Mouse (Mus musculus) cerebellum, postnatal 25 days (tissue): Measurements from ENCODE around the gene Olfr918.

Source experiments
- DNase-seq, 2 experiments: peaks; one replicate each; pipeline ENCODE4 v3.0.0; 2021; ENCODE audit warnings: mixed read lengths in 2 of 2

The Olfr918 gene

DNA sequence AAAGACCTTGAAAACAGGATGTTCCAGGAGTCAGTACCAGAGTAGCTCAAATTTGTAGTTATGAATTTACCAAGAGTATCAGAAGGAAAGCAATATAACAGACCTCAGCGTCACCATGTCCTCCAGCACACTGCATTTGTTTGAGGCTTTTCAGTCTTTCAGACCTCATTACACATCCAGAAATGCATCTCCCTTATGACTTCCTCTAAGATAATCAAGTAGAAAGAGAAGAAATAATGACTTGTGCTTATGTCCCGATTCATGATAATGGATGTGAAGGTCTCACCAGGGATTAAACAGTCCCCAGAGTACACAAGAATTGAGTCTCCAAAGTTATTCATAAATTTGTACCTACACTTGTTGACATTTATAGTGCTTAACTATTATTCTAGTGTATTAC lies at the start of gene Olfr918:
TSS of gene Olfr918 (minus strand) at position 101 of the 400 bp plus-strand sequence.
- no peak for DNase-seq

DNA sequence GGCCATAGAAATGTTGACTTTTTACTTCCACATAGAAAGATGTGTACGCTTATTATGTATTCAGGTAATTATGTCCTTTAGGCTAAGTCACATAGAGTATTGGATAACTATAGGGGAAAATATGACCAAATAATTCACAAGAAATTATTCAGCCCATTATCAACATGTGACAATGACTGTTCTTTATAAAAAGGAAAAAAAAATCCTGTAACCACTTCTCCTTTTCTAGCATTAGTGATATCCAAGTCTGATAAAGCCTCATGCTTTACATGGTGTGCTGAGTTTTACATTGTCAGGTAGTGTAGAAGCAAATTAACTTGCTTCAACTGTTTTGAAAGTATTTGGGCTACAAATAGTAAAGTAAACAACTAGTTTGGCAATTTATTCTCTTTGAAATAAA lies 49.6 kb upstream of the Olfr918 start:
- no peak for DNase-seq

DNA sequence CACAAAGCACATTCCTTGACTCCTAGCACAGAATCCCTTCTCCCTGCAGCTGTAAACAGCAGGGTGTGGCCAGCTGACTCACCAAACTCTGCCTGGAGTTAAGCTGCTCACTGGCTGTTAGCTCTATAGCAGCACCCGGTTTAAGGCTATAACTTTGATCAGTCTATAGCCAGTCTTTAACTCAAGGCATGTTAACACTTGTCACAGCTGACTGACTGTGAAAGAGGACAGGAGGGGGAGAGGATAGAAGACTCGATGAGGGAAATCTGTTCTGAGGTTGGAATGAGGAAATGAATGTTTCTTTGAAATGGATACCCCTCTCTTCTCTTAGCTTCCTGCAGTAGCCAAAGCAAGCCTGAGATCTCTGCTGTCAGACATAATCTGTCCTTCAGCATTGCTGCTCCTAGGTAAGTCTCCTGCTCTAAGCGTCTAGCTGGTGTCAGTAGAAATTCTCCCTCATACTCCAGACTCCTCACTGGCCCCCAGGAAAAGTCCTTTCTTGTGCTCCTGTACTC lies 44.6 kb upstream of the Olfr918 start:
- no peak for DNase-seq

DNA sequence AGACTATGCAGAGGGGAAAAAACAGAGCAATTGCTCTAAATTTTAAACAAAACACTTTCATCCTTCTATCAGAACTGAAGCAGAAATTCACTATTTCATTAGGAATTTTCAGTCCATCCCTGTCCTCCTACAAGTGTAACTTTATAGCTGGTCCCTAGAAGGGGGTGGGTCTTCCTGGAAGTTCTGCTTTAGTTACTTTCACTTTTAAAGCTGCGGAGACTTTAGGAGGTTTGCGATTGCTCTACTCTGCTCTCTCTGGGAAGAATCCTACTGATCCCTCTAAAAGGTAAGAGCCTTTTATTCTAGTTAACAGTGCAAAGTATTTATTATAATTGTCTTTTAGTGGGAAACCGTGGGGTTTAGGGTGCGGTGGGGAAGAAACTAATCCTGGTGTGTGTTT lies 43.7 kb upstream of the Olfr918 start, which contains the start of gene Vwa5a:
TSS of gene Vwa5a (plus strand) at position 167 of the 400 bp plus-strand sequence.
- no peak for DNase-seq

DNA sequence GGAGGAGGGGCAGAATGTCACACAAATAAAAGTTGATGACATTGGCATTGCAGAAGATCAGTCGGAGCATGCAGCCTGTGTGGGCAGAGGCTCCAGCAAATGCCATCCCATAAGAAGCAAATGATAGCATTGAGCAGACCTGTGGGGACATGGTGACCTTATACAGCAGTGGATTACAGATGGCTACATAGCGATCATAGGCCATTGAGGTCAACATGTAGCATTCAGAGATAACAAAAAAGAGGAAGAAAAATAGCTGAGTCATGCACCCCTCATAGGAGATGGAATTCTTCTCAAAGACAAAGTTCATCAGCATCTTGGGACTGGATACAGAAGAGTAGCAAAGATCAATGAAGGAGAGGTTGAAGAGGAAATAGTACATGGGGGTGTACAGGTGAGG lies 1.5 kb downstream of the Olfr918 start:
- DNase-seq, result no peak

DNA sequence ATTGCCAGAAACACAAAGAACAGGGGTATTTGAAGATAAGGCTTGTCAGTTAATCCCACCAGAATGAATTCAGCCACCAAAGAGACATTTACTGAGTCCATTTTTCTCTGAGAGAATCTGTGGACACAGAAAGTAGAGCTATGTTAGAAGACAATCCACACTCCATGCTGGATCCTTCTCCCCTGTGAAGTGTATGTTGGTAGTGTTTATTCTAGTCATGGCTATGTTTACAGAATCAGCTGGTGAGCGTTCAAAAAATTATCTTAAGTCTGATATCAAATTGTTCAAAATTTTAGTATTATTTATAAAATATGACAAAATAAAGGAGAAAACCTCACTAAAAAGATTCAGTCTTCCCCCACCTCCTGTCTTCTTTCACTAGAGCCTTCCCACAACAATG lies 8.7 kb downstream of the Olfr918 start, which contains the start of gene Olfr917:
TSS of gene Olfr917 (minus strand) at position 101 of the 400 bp plus-strand sequence.
- no peak for DNase-seq

DNA sequence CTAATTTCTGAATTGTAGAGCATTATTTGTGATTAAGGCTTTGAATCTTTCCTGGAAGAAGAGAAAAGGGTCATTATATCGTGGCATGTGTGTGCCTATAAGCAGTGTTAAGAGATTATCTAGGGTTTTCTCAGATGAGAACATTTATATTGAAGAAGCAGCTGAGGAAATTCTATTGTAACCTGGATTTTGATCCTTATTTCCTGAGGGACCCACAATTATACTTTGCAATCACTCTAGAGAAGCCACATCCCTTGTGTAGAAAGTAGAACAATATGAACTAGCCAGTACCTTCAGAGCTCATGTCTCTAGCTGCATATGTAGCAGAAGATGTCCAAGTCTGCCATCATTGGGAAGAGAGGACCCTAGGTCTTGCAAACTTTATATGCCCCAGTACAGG lies 14.6 kb downstream of the Olfr918 start, which contains the start of gene Olfr916:
TSS of gene Olfr916 (minus strand) at position 101 of the 400 bp plus-strand sequence.
- DNase-seq, result no peak

DNA sequence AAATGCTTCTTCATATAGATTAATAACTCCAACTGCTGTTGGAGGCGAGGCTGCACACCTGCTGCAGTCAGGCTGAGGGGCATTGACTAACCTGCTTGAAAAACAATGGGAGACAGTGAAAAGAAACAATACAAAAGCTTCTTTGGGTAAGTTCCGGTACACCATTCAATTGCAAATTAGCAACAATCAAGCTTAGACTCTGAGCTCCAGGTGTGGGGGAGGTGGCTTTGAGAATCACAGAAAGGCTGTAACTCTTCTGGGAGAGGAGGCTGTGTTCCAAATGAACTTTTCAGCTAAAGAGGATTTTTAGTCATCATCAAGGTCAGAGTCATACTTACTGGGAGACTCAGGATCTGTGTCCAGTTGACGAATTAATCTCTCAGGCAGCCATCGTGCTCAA lies 42.0 kb downstream of the Olfr918 start:
- DNase-seq, result no peak
